Mouse (Mus musculus): Measurements from ENCODE around the gene Slc2a4.
"Not testable (repeated sequence)": the region's sequence is repeated elsewhere in the genome, so short reads cannot be mapped to it uniquely, and the experiment has no call there.

Gene Slc2a4

GRCm38 (mm10) chr11:69970775-69971174, 22.8 kb upstream of the Slc2a4 start:
- no peak for DNase-seq (ENCODE audit: low spot score)

GRCm38 (mm10) chr11:69970222-69970621, 22.2 kb upstream of the Slc2a4 start:
- no peak for DNase-seq (ENCODE audit: low spot score)

GRCm38 (mm10) chr11:69968793-69969192, 20.8 kb upstream of the Slc2a4 start:
- no peak for DNase-seq (ENCODE audit: low spot score)

GRCm38 (mm10) chr11:69966860-69967517, 19.0 kb upstream of the Slc2a4 start:
- DNase-seq (ENCODE audit: low spot score), result no peak

- no peak for DNase-seq (ENCODE audit: low spot score)
These were observed 18.2 kb upstream of the Slc2a4 start for GRCm38 (mm10) chr11:69966006-69966859.

GRCm38 (mm10) chr11:69965271-69966005, 17.4 kb upstream of the Slc2a4 start:
- no peak for DNase-seq (ENCODE audit: low spot score)

GRCm38 (mm10) chr11:69964650-69965270, 16.8 kb upstream of the Slc2a4 start, which contains the start of gene Cldn7:
Gene Cldn7 (plus strand): TSS chr11:69964779.
- no peak for DNase-seq (ENCODE audit: low spot score)

- no peak for DNase-seq (ENCODE audit: low spot score)
These were observed 13.9 kb upstream of the Slc2a4 start for GRCm38 (mm10) chr11:69961841-69962240.

GRCm38 (mm10) chr11:69960616-69961015, 12.6 kb upstream of the Slc2a4 start:
- no peak for DNase-seq (ENCODE audit: low spot score)

GRCm38 (mm10) chr11:69956218-69956617, 8.2 kb upstream of the Slc2a4 start:
- DNase-seq (ENCODE audit: low spot score), result no peak

GRCm38 (mm10) chr11:69955618-69956017, 7.6 kb upstream of the Slc2a4 start:
- not testable (repeated sequence) for DNase-seq (ENCODE audit: low spot score)

- no peak for DNase-seq (ENCODE audit: low spot score)
These were observed 5.4 kb upstream of the Slc2a4 start for GRCm38 (mm10) chr11:69953267-69953915.

GRCm38 (mm10) chr11:69952274-69952673, 4.3 kb upstream of the Slc2a4 start:
- no peak for DNase-seq (ENCODE audit: low spot score)

- DNase-seq (ENCODE audit: low spot score), result no peak
These were observed 2.9 kb upstream of the Slc2a4 start for GRCm38 (mm10) chr11:69950807-69951459.

GRCm38 (mm10) chr11:69948763-69949150, 769 bp upstream of the Slc2a4 start:
- DNase-seq (ENCODE audit: low spot score), result peak; percentile 62

- DNase-seq (ENCODE audit: low spot score), result no peak
These were observed 487 bp downstream of the Slc2a4 start for GRCm38 (mm10) chr11:69947337-69948065.

- no peak for DNase-seq (ENCODE audit: low spot score)
These were observed 1.7 kb downstream of the Slc2a4 start for GRCm38 (mm10) chr11:69945997-69946891.

GRCm38 (mm10) chr11:69945216-69945615, 2.8 kb downstream of the Slc2a4 start:
- no peak for DNase-seq (ENCODE audit: low spot score)

- DNase-seq (ENCODE audit: low spot score), result no peak
These were observed 7.0 kb downstream of the Slc2a4 start for GRCm38 (mm10) chr11:69940962-69941361.

All from ovary, adult 18-20 months (tissue).